Mouse (Mus musculus): ENCODE data around the gene Snx6. TPM values are rescaled to one million over a fixed set of nuclear protein-coding genes. Genes with fewer than 3 reads are reported as not detected.
"Not testable (repeated sequence)": the region's sequence is repeated elsewhere in the genome, so short reads cannot be mapped to it uniquely, and the experiment has no call there.

Snx6 gene
- polyA plus RNA-seq, 2 experiments = 90.0 to 173 TPM

DNA sequence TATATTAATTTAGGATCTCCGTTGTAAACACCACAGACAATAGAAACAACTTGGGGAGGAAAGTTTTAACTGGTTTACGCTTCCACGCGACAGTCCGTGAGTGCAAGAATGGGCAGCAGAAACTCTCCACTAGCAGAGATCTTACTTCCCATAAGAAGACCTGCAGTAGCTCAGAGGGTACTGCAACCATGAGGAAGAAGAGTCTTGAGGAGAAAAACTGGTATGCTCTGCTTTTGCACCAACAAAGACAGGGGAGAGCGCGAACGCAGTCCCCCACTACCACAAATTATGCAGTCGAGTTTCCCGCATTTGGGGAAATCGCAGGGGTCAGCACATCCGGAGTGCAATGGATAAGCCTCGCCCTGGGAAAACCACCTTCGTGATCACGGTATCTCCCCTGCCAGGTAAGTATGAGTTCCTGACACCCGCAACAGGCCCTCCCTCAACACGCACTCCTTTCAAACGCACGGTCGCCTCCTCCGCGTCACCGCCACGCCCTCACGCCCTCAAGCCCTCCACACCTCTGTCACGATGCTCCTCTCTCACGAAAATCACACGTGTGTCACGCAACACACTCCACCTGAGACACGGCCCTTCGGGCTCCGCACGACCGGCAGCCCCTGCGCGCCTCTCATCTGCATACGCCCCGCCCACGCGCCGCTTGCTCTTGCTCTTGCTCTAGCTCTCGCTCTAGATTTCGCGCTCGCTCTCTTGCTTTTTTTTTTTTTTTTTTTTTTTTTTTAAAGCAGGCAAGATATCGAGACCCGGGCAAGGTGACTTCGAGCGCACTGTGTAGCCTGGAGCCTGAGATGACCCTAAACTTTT is 61.0 kb downstream of the Snx6 start:
- H3K27me3 ChIP-seq (ENCODE audit: control insufficient read depth, insufficient read depth, low read length); H3K9me3 ChIP-seq (ENCODE audit: control insufficient read depth, low read length); H3K4me1 ChIP-seq (ENCODE audit: control insufficient read depth, insufficient read depth, low read length); DNase-seq (ENCODE audit: low spot score); H3K36me3 ChIP-seq (ENCODE audit: control insufficient read depth, insufficient read depth, low read length); H3K4me3 ChIP-seq (replicated peaks; ENCODE audit: low read length); H3K9ac ChIP-seq (ENCODE audit: low read depth, low read length, severe bottlenecking); H3K27ac ChIP-seq (replicated peaks; ENCODE audit: low read depth, low read length); H3K4me2 ChIP-seq (replicated peaks; ENCODE audit: low read depth, low read length, severe bottlenecking): not testable (repeated sequence)
- peak; percentile 59 for ATAC-seq (ENCODE audit: low FRiP score, low read depth)
- 0 out of 2 replicates have a peak, but pooled peaks have one; percentile 27 for TF ChIP-seq POLR2A (IDR thresholded peaks at IDR 0.05; ENCODE audit: borderline replicate concordance, extremely low read depth, insufficient read depth, insufficient read length)
- WGBS = 0% methylated on average over 6 of the region's 49 CpGs

DNA sequence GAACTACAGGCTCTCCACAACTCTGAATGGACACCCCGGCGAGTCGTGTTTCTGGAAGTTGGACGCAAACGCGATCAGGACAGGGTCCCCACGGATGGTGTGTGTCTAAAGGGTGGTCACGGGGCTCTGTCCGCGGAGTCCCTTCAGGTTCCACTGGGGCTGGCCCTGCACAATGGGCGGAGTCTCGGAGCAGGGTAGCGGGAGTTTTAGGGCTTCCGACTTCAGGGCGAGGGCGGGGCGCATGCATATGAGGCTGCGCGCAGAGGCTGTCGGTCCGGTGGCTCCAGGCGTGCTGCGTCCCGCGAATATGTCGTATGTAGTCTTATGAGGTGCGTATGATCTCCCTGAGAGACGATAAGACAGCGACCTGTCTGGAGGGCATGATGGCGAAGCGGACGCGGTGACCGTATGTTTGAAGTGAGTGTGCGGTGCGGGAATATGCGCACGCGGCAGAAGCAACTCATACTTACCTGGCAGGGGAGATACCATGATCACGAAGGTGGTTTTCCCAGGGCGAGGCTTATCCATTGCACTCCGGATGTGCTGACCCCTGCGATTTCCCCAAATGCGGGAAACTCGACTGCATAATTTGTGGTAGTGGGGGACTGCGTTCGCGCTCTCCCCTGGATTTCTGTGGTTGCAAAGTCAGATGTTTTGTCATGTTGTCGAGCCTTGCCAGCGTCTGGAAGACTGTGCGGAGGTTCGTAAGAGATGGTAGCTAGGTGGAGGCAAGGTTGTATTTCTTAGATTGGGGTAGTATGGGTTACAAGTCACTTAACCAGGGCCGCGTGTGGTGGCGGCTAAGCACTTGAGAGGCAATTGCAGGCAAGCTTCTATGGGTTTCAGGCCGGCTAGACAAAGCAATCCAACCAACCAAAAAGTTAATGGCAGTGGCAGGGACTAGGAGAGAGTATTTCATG is 66.1 kb downstream of the Snx6 start:
- H3K9ac ChIP-seq (ENCODE audit: low read depth, low read length, severe bottlenecking); H3K9me3 ChIP-seq (ENCODE audit: control insufficient read depth, low read length); H3K4me1 ChIP-seq (ENCODE audit: control insufficient read depth, insufficient read depth, low read length); H3K4me3 ChIP-seq (replicated peaks; ENCODE audit: low read length); H3K27ac ChIP-seq (replicated peaks; ENCODE audit: low read depth, low read length); H3K36me3 ChIP-seq (ENCODE audit: control insufficient read depth, insufficient read depth, low read length); DNase-seq (ENCODE audit: low spot score); H3K4me2 ChIP-seq (replicated peaks; ENCODE audit: low read depth, low read length, severe bottlenecking); H3K27me3 ChIP-seq (ENCODE audit: control insufficient read depth, insufficient read depth, low read length): not testable (repeated sequence)
- ATAC-seq (ENCODE audit: low FRiP score, low read depth) = peak; percentile 91
- WGBS = no CpG with 5 or more reads among the region's 56 CpGs

DNA sequence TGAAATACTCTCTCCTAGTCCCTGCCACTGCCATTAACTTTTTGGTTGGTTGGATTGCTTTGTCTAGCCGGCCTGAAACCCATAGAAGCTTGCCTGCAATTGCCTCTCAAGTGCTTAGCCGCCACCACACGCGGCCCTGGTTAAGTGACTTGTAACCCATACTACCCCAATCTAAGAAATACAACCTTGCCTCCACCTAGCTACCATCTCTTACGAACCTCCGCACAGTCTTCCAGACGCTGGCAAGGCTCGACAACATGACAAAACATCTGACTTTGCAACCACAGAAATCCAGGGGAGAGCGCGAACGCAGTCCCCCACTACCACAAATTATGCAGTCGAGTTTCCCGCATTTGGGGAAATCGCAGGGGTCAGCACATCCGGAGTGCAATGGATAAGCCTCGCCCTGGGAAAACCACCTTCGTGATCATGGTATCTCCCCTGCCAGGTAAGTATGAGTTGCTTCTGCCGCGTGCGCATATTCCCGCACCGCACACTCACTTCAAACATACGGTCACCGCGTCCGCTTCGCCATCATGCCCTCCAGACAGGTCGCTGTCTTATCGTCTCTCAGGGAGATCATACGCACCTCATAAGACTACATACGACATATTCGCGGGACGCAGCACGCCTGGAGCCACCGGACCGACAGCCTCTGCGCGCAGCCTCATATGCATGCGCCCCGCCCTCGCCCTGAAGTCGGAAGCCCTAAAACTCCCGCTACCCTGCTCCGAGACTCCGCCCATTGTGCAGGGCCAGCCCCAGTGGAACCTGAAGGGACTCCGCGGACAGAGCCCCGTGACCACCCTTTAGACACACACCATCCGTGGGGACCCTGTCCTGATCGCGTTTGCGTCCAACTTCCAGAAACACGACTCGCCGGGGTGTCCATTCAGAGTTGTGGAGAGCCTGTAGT is 76.4 kb downstream of the Snx6 start:
- H3K9me3 ChIP-seq (ENCODE audit: control insufficient read depth, low read length); DNase-seq (ENCODE audit: low spot score); H3K27ac ChIP-seq (replicated peaks; ENCODE audit: low read depth, low read length); H3K4me2 ChIP-seq (replicated peaks; ENCODE audit: low read depth, low read length, severe bottlenecking); H3K36me3 ChIP-seq (ENCODE audit: control insufficient read depth, insufficient read depth, low read length); H3K9ac ChIP-seq (ENCODE audit: low read depth, low read length, severe bottlenecking); H3K4me1 ChIP-seq (ENCODE audit: control insufficient read depth, insufficient read depth, low read length); H3K4me3 ChIP-seq (replicated peaks; ENCODE audit: low read length); H3K27me3 ChIP-seq (ENCODE audit: control insufficient read depth, insufficient read depth, low read length): not testable (repeated sequence)
- WGBS = no CpG with 5 or more reads among the region's 56 CpGs
- ATAC-seq (ENCODE audit: low FRiP score, low read depth) = peak; percentile 92

DNA sequence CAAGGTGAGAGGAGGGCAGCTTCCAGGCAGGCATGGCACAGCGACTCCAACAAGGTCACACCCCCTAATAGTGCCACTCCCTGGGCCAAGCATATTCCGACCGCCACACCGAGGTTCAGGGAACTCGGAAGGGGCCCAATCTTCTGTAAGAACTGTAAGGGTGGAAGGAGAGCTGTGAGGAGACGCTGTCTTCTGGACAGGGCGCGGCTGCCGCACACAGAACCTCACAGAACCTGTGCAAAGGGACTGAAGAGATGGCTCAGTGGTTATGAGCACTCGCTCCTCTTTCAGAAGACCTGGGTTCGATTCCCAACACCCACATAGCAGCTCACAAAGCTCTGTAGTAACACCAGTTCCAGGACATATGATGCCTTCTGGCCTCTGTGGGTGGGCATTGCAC is 78.0 kb downstream of the Snx6 start:
- not testable (repeated sequence) for H3K4me3 ChIP-seq (replicated peaks; ENCODE audit: low read length); H3K9me3 ChIP-seq (ENCODE audit: control insufficient read depth, low read length); H3K4me1 ChIP-seq (ENCODE audit: control insufficient read depth, insufficient read depth, low read length); H3K9ac ChIP-seq (ENCODE audit: low read depth, low read length, severe bottlenecking); H3K4me2 ChIP-seq (replicated peaks; ENCODE audit: low read depth, low read length, severe bottlenecking); H3K27me3 ChIP-seq (ENCODE audit: control insufficient read depth, insufficient read depth, low read length); H3K27ac ChIP-seq (replicated peaks; ENCODE audit: low read depth, low read length); DNase-seq (ENCODE audit: low spot score); ATAC-seq (ENCODE audit: low FRiP score, low read depth); H3K36me3 ChIP-seq (ENCODE audit: control insufficient read depth, insufficient read depth, low read length)
- WGBS = 85% methylated on average over 4 of the region's 11 CpGs

DNA sequence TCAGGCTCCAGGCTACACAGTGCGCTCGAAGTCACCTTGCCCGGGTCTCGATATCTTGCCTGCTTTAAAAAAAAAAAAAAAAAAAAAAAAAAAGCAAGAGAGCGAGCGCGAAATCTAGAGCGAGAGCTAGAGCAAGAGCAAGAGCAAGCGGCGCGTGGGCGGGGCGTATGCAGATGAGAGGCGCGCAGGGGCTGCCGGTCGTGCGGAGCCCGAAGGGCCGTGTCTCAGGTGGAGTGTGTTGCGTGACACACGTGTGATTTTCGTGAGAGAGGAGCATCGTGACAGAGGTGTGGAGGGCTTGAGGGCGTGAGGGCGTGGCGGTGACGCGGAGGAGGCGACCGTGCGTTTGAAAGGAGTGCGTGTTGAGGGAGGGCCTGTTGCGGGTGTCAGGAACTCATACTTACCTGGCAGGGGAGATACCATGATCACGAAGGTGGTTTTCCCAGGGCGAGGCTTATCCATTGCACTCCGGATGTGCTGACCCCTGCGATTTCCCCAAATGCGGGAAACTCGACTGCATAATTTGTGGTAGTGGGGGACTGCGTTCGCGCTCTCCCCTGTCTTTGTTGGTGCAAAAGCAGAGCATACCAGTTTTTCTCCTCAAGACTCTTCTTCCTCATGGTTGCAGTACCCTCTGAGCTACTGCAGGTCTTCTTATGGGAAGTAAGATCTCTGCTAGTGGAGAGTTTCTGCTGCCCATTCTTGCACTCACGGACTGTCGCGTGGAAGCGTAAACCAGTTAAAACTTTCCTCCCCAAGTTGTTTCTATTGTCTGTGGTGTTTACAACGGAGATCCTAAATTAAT is 81.5 kb downstream of the Snx6 start:
- H3K4me2 ChIP-seq (replicated peaks; ENCODE audit: low read depth, low read length, severe bottlenecking); H3K4me1 ChIP-seq (ENCODE audit: control insufficient read depth, insufficient read depth, low read length); H3K9ac ChIP-seq (ENCODE audit: low read depth, low read length, severe bottlenecking); DNase-seq (ENCODE audit: low spot score); H3K4me3 ChIP-seq (replicated peaks; ENCODE audit: low read length); H3K27me3 ChIP-seq (ENCODE audit: control insufficient read depth, insufficient read depth, low read length); H3K27ac ChIP-seq (replicated peaks; ENCODE audit: low read depth, low read length); H3K36me3 ChIP-seq (ENCODE audit: control insufficient read depth, insufficient read depth, low read length); H3K9me3 ChIP-seq (ENCODE audit: control insufficient read depth, low read length): not testable (repeated sequence)
- WGBS = 0% methylated on average over 1 of the region's 48 CpGs
- peak; percentile 49 for ATAC-seq (ENCODE audit: low FRiP score, low read depth)

DNA sequence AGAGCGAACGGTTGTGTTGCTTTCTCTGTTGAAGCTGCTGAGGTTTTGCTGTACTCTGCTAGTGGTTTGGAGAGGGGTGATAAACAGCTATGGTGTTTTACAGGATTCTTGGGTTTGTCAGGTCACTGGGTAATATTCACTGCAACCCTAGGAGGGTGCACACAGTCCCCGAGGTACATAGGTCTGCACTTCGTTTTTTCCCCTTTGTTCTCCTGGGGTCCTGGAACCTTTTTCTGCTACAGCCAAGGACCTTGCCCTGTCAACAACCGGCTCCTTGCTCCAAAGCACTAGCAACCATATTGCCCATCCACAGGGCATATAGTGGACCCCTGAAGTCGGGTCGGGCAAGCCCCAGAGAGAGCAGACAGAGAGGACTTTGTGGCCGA is 85.0 kb downstream of the Snx6 start:
- H3K27ac ChIP-seq (replicated peaks; ENCODE audit: low read depth, low read length); H3K36me3 ChIP-seq (ENCODE audit: control insufficient read depth, insufficient read depth, low read length); H3K27me3 ChIP-seq (ENCODE audit: control insufficient read depth, insufficient read depth, low read length); H3K4me2 ChIP-seq (replicated peaks; ENCODE audit: low read depth, low read length, severe bottlenecking); H3K4me3 ChIP-seq (replicated peaks; ENCODE audit: low read length); H3K9me3 ChIP-seq (ENCODE audit: control insufficient read depth, low read length); DNase-seq (ENCODE audit: low spot score); H3K4me1 ChIP-seq (ENCODE audit: control insufficient read depth, insufficient read depth, low read length); H3K9ac ChIP-seq (ENCODE audit: low read depth, low read length, severe bottlenecking): not testable (repeated sequence)
- ATAC-seq (ENCODE audit: low FRiP score, low read depth) = peak; percentile 83
- 0% methylated on average over 3 of the region's 8 CpGs for WGBS
